Mouse (Mus musculus): Measurements from ENCODE around the gene Flrt1. TPM values are rescaled to one million over a fixed set of nuclear protein-coding genes. Genes with fewer than 3 reads are reported as not detected.

The Flrt1 gene
- 1.8 and 2.1 TPM in 2 replicates for polyA plus RNA-seq (2012; rRNA removed)

GRCm38 (mm10) chr19:7105544-7105943, at the start of gene Flrt1:
Gene Flrt1 (minus strand): TSS chr19:7105729.

GRCm38 (mm10) chr19:7056248-7057087, 49.1 kb downstream of the Flrt1 start, which contains the start of gene Macrod1:
Gene Macrod1 (plus strand): TSS chr19:7056810.

Other genes with a start within 250 kb of the Flrt1 start
- gene Ccdc88b, start 247.5 kb downstream of the Flrt1 start, polyA plus RNA-seq (2012; rRNA removed) = 1.4 and 2.5 TPM in 2 replicates
- gene Trmt112, start 196.0 kb downstream of the Flrt1 start, polyA plus RNA-seq (2012; rRNA removed) = 157 and 273 TPM in 2 replicates
- gene Prdx5, start 195.6 kb downstream of the Flrt1 start, polyA plus RNA-seq (2012; rRNA removed) = 116 and 171 TPM in 2 replicates
- 21.7 and 33.6 TPM in 2 replicates for gene Esrra, start 183.9 kb downstream of the Flrt1 start, polyA plus RNA-seq (2012; rRNA removed)
- gene Catsperz, start 180.3 kb downstream of the Flrt1 start, polyA plus RNA-seq (2012; rRNA removed) = 0.60 and 0.99 TPM in 2 replicates
- 0.16 and 0.19 TPM in 2 replicates for gene Kcnk4, start 171.2 kb downstream of the Flrt1 start, polyA plus RNA-seq (2012; rRNA removed)
- 49.7 and 58.7 TPM in 2 replicates for gene Bad, start 163.9 kb downstream of the Flrt1 start, polyA plus RNA-seq (2012; rRNA removed)
- 37.7 and 38.9 TPM in 2 replicates for gene Gpr137, start 163.2 kb downstream of the Flrt1 start, polyA plus RNA-seq (2012; rRNA removed)
- gene Ppp1r14b, start 130.8 kb downstream of the Flrt1 start, polyA plus RNA-seq (2012; rRNA removed) = 284 and 292 TPM in 2 replicates
- gene Plcb3, start 129.3 kb downstream of the Flrt1 start, polyA plus RNA-seq (2012; rRNA removed) = 39.2 and 39.3 TPM in 2 replicates
- gene Fkbp2, start 125.2 kb downstream of the Flrt1 start, polyA plus RNA-seq (2012; rRNA removed) = 61.7 and 112 TPM in 2 replicates
- 25.6 and 33.8 TPM in 2 replicates for gene Vegfb, start 118.1 kb downstream of the Flrt1 start, polyA plus RNA-seq (2012; rRNA removed)
- 19.6 and 23.0 TPM in 2 replicates for gene Dnajc4, start 113.2 kb downstream of the Flrt1 start, polyA plus RNA-seq (2012; rRNA removed)
- gene Nudt22, start 109.6 kb downstream of the Flrt1 start, polyA plus RNA-seq (2012; rRNA removed) = 11.8 and 15.2 TPM in 2 replicates
- gene Trpt1, start 109.6 kb downstream of the Flrt1 start, polyA plus RNA-seq (2012; rRNA removed) = 10.6 and 12.2 TPM in 2 replicates
- gene Fermt3, start 86.3 kb downstream of the Flrt1 start, polyA plus RNA-seq (2012; rRNA removed) = 10.6 and 12.3 TPM in 2 replicates
- gene Stip1, start 65.8 kb downstream of the Flrt1 start, polyA plus RNA-seq (2012; rRNA removed) = 233 and 251 TPM in 2 replicates
- gene Macrod1, start 48.9 kb downstream of the Flrt1 start, polyA plus RNA-seq (2012; rRNA removed) = 3.5 and 5.3 TPM in 2 replicates
- gene Otub1, start 100.6 kb upstream of the Flrt1 start, polyA plus RNA-seq (2012; rRNA removed) = 113 and 184 TPM in 2 replicates
- 396 and 441 TPM in 2 replicates for gene Cox8a, start 111.9 kb upstream of the Flrt1 start, polyA plus RNA-seq (2012; rRNA removed)
- gene Naa40, start 135.5 kb upstream of the Flrt1 start, polyA plus RNA-seq (2012; rRNA removed) = 60.6 and 70.4 TPM in 2 replicates
- gene Rcor2, start 161.6 kb upstream of the Flrt1 start, polyA plus RNA-seq (2012; rRNA removed) = 185 and 285 TPM in 2 replicates
- 66.7 and 67.7 TPM in 2 replicates for gene Mark2, start 236.1 kb upstream of the Flrt1 start, polyA plus RNA-seq (2012; rRNA removed)

All from central nervous system, embryonic 11.5 days (tissue).